Mouse (Mus musculus): ENCODE measurements around the gene Slc17a3.

Slc17a3 gene

GRCm38 (mm10) chr13:23879106-23879505, 39.9 kb downstream of the Slc17a3 start:
- DNase-seq: no peak

- DNase-seq: no peak
Measured at GRCm38 (mm10) chr13:23879636-23880035, 40.4 kb downstream of the Slc17a3 start.

- DNase-seq: peak; percentile 25 to 40
Measured at GRCm38 (mm10) chr13:23885540-23885939, 46.3 kb downstream of the Slc17a3 start.

GRCm38 (mm10) chr13:23887026-23887725, 47.9 kb downstream of the Slc17a3 start:
- no peak for DNase-seq

GRCm38 (mm10) chr13:23889011-23889605, 49.9 kb downstream of the Slc17a3 start:
- DNase-seq: peak; percentile 13 to 31

GRCm38 (mm10) chr13:23892592-23893268, 53.5 kb downstream of the Slc17a3 start:
- DNase-seq: no peak

GRCm38 (mm10) chr13:23893269-23893593, 54.0 kb downstream of the Slc17a3 start:
- no peak for DNase-seq

- peak; percentile 16 to 40 for DNase-seq
Measured at GRCm38 (mm10) chr13:23898242-23898641, 59.0 kb downstream of the Slc17a3 start.

- DNase-seq: no peak
Measured at GRCm38 (mm10) chr13:23906906-23907305, 67.7 kb downstream of the Slc17a3 start.

GRCm38 (mm10) chr13:23910121-23910520, 70.9 kb downstream of the Slc17a3 start:
- no peak for DNase-seq

All from kidney, postnatal 4 days (tissue).